Mouse (Mus musculus) G1E (cell line): ENCODE measurements at regions not wholly inside any gene's neighbourhood (a gene's known extent, or its start where the extent isn't known, plus 50 kb on each side); places are given as distances from the start of the nearest gene placed in this dataset.

Source experiments
- CTCF ChIP-seq: IDR thresholded peaks from 2 replicates; pipeline ENCODE4 v1.5.1; 2012; ENCODE audit warnings: low read depth, low read length, inconsistent platforms, mixed read lengths
- GATA1 ChIP-seq: IDR thresholded peaks from 2 replicates; pipeline ENCODE4 v1.6.1; 2012; ENCODE audit warnings: borderline replicate concordance, low read length, inconsistent platforms, mixed read lengths
- POLR2AphosphoS5 ChIP-seq: IDR thresholded peaks from 2 replicates; pipeline ENCODE4 v1.6.1; 2012; ENCODE audit warnings: low read depth, low read length, inconsistent platforms; ENCODE audit not compliant: insufficient replicate concordance
- TAL1 ChIP-seq: conservative IDR thresholded peaks from 2 replicates; pipeline ENCODE4 v1.6.1; 2012; ENCODE audit warnings: low read depth, low read length, inconsistent platforms, mixed read lengths

DNA sequence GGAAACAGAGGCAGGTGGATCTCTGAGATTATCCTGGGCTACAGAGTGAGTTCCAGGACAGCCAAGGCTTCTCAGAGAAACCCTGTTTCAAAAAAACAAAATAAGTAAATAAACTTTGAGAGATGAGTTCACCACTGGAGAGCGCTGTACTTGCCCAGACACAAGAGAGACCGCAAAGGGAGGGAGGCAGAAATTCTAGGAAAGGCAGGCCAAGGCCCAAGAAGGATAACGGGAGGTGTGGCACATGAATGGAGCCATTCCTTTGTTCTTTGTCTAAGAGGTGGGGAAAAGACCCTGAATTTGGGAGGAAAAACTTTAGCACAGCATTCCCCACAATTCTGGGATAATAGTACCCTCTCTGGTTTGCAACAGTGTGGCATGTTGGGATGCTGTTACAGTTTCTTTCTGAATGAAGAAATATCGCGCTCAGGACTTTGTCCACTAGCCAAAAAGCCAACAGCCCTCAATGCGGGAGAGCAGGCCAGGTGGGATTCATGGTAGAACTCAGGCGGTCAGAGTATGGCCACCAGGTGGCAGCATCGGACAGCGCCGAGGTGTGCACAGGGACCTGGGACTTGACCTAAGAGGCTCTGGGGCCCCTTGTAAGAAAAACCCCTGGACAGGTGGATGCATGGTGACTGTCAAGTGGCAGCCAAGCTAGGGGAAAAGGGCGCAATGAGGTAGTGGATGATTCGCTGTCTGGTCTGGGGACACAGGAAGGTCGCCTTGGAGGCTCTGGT, 49.9 kb upstream of the Tmem92 start:
- TF ChIP-seq CTCF (peak; percentile 64), POLR2AphosphoS5 (no peak), GATA1 (no peak), TAL1 (no peak)
